Mouse (Mus musculus) central nervous system, embryonic 11.5 days (tissue): ENCODE data around the gene Golph3. TPM values are rescaled to one million over a fixed set of nuclear protein-coding genes. Genes with fewer than 3 reads are reported as not detected.

Experiments
- polyA plus RNA-seq: library from polyadenylated mRNA; depleted of rRNA; stranded (reverse); fragments of >200 nt; gene quantifications from 2 replicates; pipeline ENCODE4 v1.2.3, GENCODE M21; 2012; rRNA removed

Golph3 gene
- polyA plus RNA-seq: 76.5 and 87.6 TPM in 2 replicates

GRCm38 (mm10) chr15:12321091-12321787, at the start of gene Golph3:
Gene Golph3 (plus strand): TSS chr15:12321450.

GRCm38 (mm10) chr15:12321788-12322621, 755 bp downstream of the Golph3 start, which contains the start of gene 1810049J17Rik:
Gene 1810049J17Rik (minus strand): TSS chr15:12321899.

Other genes with a start within 250 kb of the Golph3 start
- 78.4 and 103 TPM in 2 replicates for gene Zfr, start 203.6 kb upstream of the Golph3 start, polyA plus RNA-seq
- 12.2 and 18.7 TPM in 2 replicates for gene Mtmr12, start 116.4 kb upstream of the Golph3 start, polyA plus RNA-seq
- gene 1810049J17Rik, start 449 bp downstream of the Golph3 start, polyA plus RNA-seq: not detected in 2 replicates